27 mouse cellular contexts compared by ENCODE assay signal in the genomic region with DNA sequence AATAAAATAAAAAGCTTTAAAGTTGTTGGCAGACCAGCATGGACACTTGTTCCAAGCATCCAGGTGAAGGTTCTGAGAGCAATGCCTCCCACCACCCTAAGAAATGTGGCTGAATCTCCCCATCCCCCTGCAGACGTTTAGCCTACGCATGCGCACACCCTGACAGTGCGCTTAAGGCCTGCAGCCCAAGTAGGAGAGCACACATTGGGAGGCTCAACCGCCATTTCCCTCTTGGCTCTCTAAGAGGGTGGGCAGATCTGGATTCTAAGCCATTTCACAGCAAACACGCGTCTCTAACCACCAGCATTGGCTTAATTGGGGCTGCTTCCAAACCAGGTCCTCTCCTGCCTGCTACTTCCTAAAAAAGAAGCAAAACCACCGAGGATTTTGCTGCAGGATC.
"Had no signal": no experiment of that assay in that cellular context is flagged by ENCODE, and none has a peak within 500 bp of the region (broad histone marks: within the 10 kb centered on the region; RNA-seq: fewer than 3 reads in every experiment).

No protein-coding gene starts in this region.

- H3K4me1 ChIP-seq: embryonic facial prominence, embryonic 10.5 days; embryonic facial prominence, embryonic 12.5 days; embryonic facial prominence, embryonic 13.5 days; embryonic facial prominence, embryonic 15.5 days had no signal

- H3K9ac ChIP-seq: embryonic facial prominence, embryonic 12.5 days; embryonic facial prominence, embryonic 13.5 days; embryonic facial prominence, embryonic 15.5 days; forebrain, embryonic 12.5 days; forebrain, embryonic 13.5 days; forebrain, embryonic 15.5 days; forebrain, postnatal 0 days had no signal

- H3K4me3 ChIP-seq: embryonic facial prominence, embryonic 10.5 days; embryonic facial prominence, embryonic 12.5 days; embryonic facial prominence, embryonic 13.5 days; embryonic facial prominence, embryonic 15.5 days; erythroblast, embryonic 14.5 days; forebrain, embryonic 10.5 days; forebrain, embryonic 12.5 days; forebrain, embryonic 13.5 days; forebrain, embryonic 15.5 days; gastrocnemius, adult 2 months had no signal

- DNase-seq: cerebellum, adult 2 months; cerebellum, adult 8-10 months; cerebellum, adult 9-10 months; cerebellum, adult 9-11 months; cerebellum, postnatal 10 days; cerebellum, postnatal 14 days; cerebellum, postnatal 25 days; cerebellum, postnatal 36 days; embryo, embryonic 11 days; forebrain, postnatal 0 days; gastrocnemius, adult 2 months; gastrocnemius, postnatal 10 days; gastrocnemius, postnatal 14 days; gastrocnemius, postnatal 25 days; gastrocnemius, postnatal 36 days; heart, adult 18-20 months had no signal

- H3K27ac ChIP-seq: embryonic facial prominence, embryonic 10.5 days; embryonic facial prominence, embryonic 12.5 days; embryonic facial prominence, embryonic 13.5 days; embryonic facial prominence, embryonic 15.5 days; forebrain, embryonic 10.5 days; forebrain, embryonic 12.5 days; forebrain, embryonic 13.5 days; forebrain, embryonic 15.5 days; gastrocnemius, adult 2 months had no signal

- H3K27me3 ChIP-seq: embryonic facial prominence, embryonic 12.5 days; embryonic facial prominence, embryonic 13.5 days; embryonic facial prominence, embryonic 15.5 days had no signal

- H3K9me3 ChIP-seq: embryonic facial prominence, embryonic 10.5 days; embryonic facial prominence, embryonic 12.5 days; embryonic facial prominence, embryonic 13.5 days; embryonic facial prominence, embryonic 15.5 days; forebrain, embryonic 10.5 days; forebrain, embryonic 12.5 days; forebrain, embryonic 13.5 days; forebrain, embryonic 15.5 days had no signal

- ATAC-seq: forebrain, embryonic 13.5 days; forebrain, embryonic 14.5 days; forebrain, embryonic 15.5 days; forebrain, embryonic 16.5 days; forebrain, postnatal 0 days had no signal

- H3K4me2 ChIP-seq: embryonic facial prominence, embryonic 12.5 days; embryonic facial prominence, embryonic 13.5 days; embryonic facial prominence, embryonic 15.5 days; forebrain, embryonic 12.5 days; forebrain, embryonic 13.5 days; forebrain, embryonic 15.5 days had no signal

- H3K36me3 ChIP-seq: embryonic facial prominence, embryonic 10.5 days; embryonic facial prominence, embryonic 12.5 days; embryonic facial prominence, embryonic 13.5 days; embryonic facial prominence, embryonic 15.5 days; forebrain, embryonic 10.5 days; forebrain, embryonic 12.5 days; forebrain, embryonic 15.5 days had no signal
